Mouse (Mus musculus) activated CD4-positive, CD25-positive, alpha-beta regulatory T cell, adult 4 months (primary cell): ENCODE data around the gene Stx1b. TPM values are rescaled to one million over a fixed set of nuclear protein-coding genes. Genes with fewer than 3 reads are reported as not detected.

Experiments used
- ATAC-seq: one replicate; pipeline ENCODE4 v1.8.0; 2017
- polyA plus RNA-seq, 2 experiments: library from polyadenylated mRNA; unstranded; fragments of 100-300 nt; shearing (Covaris generic); gene quantifications; one replicate each; pipeline ENCODE4 v1.2.1; 2017

Stx1b gene
- polyA plus RNA-seq, 2 experiments from 2014 or later = 0.62 TPM; not detected in 1

DNA sequence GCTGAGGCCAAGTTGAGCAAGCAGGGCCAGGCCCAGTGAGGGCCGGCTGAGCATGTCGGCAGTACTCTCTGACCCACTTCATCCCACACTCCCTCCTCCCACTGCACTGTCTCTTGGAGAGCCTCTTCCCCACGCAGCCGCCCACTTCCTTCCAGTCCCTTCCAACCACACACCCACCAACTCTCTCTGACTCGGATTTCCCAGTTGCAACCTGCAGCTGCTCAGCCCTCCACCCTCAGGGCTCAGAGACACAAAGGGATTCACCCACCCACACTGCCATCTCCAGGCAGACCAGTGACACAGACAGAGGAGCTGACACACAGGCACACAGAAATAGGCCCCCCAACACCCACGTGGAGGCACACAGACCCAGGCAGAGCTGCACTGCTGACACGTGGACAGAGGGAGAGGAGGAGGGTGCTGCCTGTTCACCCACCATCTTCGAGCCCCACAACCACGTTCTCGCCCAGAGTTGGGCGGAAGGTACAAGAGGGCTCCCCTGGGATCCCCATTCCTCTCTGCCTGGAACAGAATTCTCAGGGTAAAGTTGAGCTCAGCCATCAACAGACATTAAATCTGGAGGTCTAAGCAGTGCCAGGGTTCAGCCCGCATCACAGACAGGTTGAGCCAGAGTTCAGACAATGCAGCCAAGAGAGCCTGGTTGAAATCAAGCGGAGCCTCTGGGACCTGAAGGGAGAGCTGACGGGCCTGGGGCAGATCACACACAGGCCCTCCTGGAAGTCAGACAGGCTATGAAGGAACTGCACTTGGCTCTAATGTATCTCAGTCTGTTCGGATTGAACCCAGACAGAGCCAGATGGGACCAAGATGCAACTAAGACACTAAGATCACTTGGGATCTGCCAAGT lies 8.2 kb downstream of the Stx1b start:
- ATAC-seq = no peak

DNA sequence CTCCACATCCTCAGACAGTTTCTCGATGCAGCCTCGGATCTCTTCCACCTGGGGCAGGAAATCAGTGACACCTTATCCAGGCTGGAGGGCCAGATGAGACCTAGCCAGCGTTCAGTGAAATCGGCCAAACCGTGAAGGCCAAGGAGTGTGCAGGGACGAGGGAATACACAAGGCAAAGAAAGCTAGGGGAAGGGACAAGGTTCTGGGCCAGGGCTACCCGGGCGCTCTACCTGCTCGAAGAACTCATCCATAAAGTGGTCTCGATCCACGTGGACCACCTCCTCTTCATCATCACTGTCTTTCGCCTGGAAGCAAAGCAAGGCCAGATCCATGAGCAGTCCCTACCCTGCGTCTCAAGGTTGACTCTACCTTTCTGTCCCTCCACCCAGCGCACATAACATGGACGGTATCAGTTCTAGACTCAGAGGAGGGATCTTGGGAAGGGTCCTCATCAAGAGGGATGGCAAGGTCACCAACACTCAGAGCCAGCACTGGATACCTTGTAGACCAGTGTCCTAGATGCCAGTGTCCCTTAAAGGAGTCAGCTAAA lies 9.2 kb downstream of the Stx1b start:
- no peak for ATAC-seq

- ATAC-seq = no peak
Measured at GRCm38 (mm10) chr7:127814241-127814921, 10.0 kb downstream of the Stx1b start.

DNA sequence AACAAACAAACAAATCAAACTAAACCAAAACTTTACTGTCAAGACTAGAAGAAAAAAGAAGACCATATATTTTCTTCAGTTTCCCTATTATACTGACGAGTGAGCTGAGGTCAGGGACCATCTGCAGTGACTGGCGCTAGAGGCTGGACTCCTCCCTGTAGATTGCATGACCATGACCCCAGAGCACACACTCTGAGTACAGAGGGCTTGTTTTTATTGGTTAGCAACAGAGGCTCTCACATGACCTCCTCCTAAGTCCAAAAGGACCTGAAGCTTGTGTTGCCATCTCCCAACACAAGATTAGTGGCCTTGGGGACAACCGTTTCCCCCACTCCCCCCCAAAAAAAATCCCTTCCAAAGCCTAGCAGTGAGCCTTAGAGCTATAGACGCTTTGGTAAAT lies 10.5 kb downstream of the Stx1b start:
- no peak for ATAC-seq

DNA sequence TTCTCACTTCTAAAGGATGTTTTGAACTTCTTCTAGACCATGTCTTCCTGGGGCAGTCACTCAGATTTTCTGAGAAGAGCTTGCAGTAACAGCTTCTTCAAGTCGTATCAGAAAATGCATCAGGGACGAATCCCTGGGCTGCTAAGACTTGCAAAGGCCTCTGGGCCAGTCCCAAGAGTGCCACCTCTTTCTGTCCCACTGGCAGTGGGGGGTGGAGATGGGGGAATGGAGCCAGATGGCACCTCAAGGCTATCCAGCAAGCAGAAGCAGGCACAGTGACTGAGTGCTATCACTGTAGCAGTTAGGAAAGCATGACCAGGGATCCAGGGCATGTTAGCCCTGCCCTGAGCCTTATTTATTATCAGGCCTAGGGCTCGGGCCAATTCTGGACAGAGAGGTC lies 12.1 kb downstream of the Stx1b start:
- ATAC-seq = no peak

DNA sequence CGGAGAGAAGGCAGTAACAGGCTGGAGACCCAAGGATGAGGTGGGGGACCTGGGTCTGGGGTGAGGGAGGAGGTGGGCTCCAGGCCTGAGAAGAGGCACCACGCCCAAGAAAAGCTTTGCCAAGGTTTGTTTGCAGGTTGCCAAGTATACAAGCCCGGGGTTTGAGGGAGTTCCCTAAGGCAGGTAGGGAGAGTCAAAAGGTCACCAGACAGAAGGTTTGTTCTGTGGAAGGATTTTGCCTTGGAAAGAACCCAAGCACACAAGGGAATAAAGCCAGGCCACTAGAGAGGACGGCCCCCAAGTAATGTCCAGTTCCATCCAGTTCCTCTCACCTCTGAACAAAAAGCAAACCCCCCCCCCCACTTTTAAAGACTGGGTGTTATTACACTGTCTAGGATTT lies 13.1 kb downstream of the Stx1b start:
- no peak for ATAC-seq

DNA sequence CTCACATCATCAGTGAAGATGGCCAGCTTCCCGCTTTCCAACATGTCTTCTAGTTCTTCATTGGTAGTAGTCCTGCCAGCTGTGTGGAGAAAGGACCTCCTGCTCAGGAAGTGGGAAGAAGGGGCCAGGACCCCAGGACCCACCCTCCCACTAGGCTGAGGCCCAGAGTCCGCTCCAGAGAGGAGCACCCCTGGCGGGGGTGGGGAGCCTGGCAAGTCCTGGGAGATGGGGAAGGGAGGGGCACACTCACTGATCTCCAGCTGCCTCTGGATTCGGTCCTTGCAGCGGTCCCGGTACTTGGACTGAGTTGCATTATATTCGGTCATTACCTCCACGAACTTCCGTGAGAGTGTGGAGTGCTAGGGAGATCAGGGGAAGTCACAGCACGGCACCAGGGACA lies 13.7 kb downstream of the Stx1b start:
- ATAC-seq = no peak

DNA sequence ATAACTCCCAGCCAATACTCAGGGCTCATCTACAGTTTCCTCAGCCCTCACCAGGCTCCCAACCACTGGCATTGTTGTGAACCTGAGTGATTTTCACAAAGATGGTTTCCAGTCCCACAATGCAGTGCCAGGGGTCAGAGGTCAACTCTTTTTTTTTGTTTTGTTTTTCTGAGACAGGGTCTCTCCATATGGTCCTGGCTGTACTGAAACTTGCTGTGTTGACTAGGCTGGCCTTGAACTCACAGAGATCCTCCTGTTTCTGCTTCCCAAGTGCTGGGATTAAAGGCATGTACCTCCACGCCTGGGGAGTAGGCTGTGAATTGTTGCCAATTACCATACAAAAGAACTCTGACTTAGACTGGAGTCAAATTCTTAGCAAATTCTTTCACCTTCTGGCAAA lies 14.5 kb downstream of the Stx1b start:
- no peak for ATAC-seq

- no peak for ATAC-seq
Measured at GRCm38 (mm10) chr7:127808821-127809220, 15.5 kb downstream of the Stx1b start.

GRCm38 (mm10) chr7:127802313-127802712 lies 22.0 kb downstream of the Stx1b start:
- no peak for ATAC-seq

- ATAC-seq = no peak
Measured at GRCm38 (mm10) chr7:127801010-127801621, 23.2 kb downstream of the Stx1b start.

- peak; percentile 68 for ATAC-seq
Measured at GRCm38 (mm10) chr7:127800435-127801009, 23.8 kb downstream of the Stx1b start, which contains the start of gene Hsd3b7. Hsd3b7 (plus strand) TSS chr7:127800604.

GRCm38 (mm10) chr7:127799738-127800137 lies 24.6 kb downstream of the Stx1b start:
- no peak for ATAC-seq

DNA sequence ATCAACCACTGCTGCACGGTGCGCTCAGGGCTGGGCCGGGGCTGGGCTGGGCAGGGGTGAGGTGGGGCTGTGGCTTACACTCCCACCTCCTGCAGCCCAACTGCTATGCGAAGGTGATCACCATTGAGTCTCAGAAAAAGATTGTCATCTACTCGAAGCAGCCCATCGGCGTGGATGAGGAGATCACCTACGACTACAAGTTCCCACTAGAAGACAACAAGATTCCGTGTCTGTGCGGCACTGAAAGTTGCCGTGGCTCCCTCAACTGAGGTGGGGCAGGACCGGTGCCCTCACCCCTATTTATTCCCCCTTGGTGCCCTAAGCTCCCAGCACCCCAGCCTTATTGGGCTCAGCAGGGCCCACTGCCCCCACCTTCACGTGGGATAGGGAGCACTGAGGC lies 25.1 kb downstream of the Stx1b start:
- ATAC-seq = no peak

DNA sequence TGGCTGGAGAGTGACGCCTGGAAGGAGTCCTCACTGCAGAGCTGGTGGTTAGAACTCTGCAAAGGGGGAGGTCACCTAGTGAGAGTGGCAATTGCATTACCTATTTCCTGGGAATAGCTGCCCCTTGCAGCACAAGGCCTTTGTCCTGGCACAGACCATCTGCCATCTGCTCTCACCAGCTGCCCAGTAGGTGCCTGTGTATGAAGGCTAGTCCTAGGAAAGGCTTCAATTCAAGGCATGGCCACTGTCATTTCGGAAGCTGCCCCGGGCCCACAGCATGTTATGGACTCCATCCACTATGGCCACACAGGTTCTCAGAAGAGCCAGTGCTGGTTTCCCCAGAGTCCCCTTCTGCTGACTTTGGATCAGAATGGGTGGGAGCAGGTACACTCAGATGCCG lies 25.8 kb downstream of the Stx1b start:
- ATAC-seq = no peak

GRCm38 (mm10) chr7:127797076-127797845 lies 27.1 kb downstream of the Stx1b start:
- no peak for ATAC-seq

DNA sequence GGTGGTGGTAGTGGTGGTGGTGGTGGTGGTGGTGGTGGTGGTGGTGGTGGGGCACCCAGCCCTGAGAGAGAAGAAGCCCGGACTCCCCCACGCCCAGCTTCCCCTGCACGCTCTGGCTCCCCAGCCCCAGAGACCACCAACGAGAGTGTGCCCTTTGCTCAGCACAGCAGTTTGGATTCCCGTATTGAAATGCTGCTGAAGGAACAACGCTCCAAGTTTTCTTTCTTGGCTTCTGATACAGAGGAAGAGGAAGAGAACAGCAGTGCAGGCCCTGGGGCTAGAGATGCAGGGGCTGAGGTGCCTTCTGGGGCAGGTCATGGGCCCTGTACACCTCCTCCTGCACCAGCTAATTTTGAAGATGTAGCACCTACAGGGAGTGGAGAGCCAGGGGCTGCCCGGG lies 39.0 kb downstream of the Stx1b start, which contains the start of gene Gm49388:
TSS of gene Gm49388 (plus strand) at position 301 of the 400 bp plus-strand sequence.
- ATAC-seq = no peak

DNA sequence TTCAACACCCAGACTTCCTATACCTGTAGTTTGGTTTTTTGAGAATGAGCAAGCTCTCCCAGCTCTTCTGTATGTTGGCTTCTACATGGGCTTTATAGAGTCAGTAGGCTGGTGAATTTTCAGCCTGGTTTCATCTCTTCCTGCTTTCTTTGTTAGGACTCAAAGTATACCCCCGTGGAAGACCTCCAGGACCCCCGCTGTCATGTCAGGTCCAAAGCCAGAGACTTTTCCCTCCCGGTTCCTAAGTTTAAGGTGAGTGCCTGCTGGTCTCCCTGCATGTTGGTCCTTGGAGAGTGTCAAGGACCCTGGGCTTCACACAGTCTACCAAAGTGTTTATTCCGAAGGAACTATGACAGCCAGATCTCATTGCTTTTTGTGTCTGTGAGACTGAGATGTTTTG lies 46.0 kb downstream of the Stx1b start:
- ATAC-seq = no peak

- no peak for ATAC-seq
Measured at GRCm38 (mm10) chr7:127777474-127778266, 46.7 kb downstream of the Stx1b start.

DNA sequence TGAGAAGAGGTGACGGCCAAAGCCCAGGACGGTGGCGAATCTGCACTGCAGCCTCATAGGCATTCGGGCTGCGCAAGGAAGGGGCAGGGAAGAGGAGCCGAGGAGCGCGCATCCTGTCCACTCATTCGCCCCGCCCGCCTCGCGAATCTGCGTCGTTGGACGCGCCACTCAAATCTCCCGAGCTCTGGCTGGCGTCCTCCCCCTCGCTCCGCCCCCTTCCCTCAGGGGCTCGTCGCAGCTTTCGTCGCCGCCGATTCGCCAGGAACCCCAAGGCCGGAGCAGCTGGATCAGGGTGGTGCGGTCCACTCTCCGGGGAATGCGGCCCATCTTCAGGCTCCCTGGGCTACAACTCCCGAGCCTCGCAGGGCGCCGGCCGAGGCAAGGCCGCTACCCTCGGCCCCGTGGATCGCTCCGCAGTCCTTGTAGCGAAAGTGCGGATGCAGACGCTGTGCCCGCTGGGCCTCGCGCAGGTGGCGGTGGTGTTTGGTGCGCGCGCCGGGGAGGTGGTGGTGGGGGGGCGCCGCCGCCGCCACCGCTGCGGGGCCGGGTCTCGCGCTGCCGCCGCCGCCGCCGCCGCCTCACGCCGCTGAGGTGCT lies 47.4 kb downstream of the Stx1b start:
- peak; percentile 94 for ATAC-seq

DNA sequence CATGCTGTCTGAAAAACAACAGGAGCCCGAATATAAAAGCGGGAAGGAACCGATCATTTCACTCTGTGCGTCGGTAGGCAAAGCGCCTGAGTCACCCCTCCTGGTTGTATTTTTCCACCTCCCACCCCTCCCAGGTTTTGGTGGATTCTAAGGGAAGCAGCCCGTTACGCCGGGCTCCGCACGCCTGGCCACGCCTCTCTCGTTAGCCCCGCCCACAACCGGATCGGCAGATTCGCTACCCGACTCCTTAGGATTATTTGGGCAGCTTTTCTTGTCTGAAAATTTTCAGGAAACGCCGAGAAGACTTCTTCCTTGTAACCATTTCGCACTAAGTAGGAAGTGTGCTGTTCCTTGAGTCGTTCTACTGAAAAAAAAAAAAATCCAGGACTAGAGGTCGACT lies 47.9 kb downstream of the Stx1b start, which contains the start of gene Setd1a:
TSS of gene Setd1a (plus strand) at position 245 of the 400 bp plus-strand sequence.
- no peak for ATAC-seq
